Mouse (Mus musculus) stomach, postnatal 0 days (tissue): Measurements from ENCODE around the gene D430042O09Rik.

ENCODE experiments used
- CTCF ChIP-seq: IDR thresholded peaks from 2 replicates; pipeline ENCODE4 v1.5.1; 2016; ENCODE audit warnings: antibody characterized with exemption, low read depth, mild to moderate bottlenecking, moderate library complexity
- EP300 ChIP-seq: optimal IDR thresholded peaks from 2 replicates; pipeline ENCODE3; 2016; ENCODE audit warnings: antibody characterized with exemption

GRCm38 (mm10) chr7:125868570-125868969 is 160.9 kb downstream of the D430042O09Rik start:
- TF ChIP-seq CTCF (no peak), EP300 (no peak)
